Comparison of ENCODE assay signal across 8 mouse cellular contexts in genomic region chr4:88867366-88867925, GRCm38 (mm10). TPM values are rescaled to one million over a fixed set of nuclear protein-coding genes. Genes with fewer than 3 reads are reported as not detected.
DNase-seq lines count a peak whose midpoint lies in the region; ATAC-seq lines count a peak whose summit lies in the region.

No protein-coding gene starts in this region.

- H3K27me3 ChIP-seq in hindbrain, embryonic 13.5 days = peaks cover 33% of the 10 kb centered on the region

- peak overlapping the region; percentile 93 for H3K4me2 ChIP-seq in hindbrain, embryonic 13.5 days

- 1% methylated on average over 8 of the region's 8 CpGs for WGBS in hindbrain, embryonic 13.5 days

- H3K4me1 ChIP-seq in hindbrain, embryonic 13.5 days (replicated peaks) = peaks cover 17% of the 10 kb centered on the region

- DNase-seq in R1 (ENCODE audit: low read depth, low spot score) = peak; percentile 76
- peak; percentile 81 to 85 for DNase-seq in cerebellum, postnatal 14 days
- DNase-seq in frontal cortex, postnatal 14 days (ENCODE audit: low spot score in 2 of 2) = peak; percentile 40 to 74
- peak; percentile 64 to 80 for DNase-seq in layer of hippocampus, postnatal 25 days (ENCODE audit: extremely low spot score in 1 of 2, low spot score in 1 of 2)
- DNase-seq in lung, postnatal 36 days = peak; percentile 83
- DNase-seq in retina, embryonic 14.5 days (ENCODE audit: low spot score) = peak; percentile 90
- DNase-seq in thymus, postnatal 36 days = peak; percentile 82 to 85

- H3K9ac ChIP-seq in hindbrain, embryonic 13.5 days = 0 out of 2 replicates have a peak overlapping the region, but pooled peaks have one; percentile 68

- ATAC-seq in hindbrain, embryonic 13.5 days (ENCODE audit: low FRiP score) = peak; percentile 70

- peak overlapping the region; percentile 53 for H3K4me3 ChIP-seq in hindbrain, embryonic 13.5 days

- no peaks in the 10 kb centered on the region for H3K9me3 ChIP-seq in hindbrain, embryonic 13.5 days

- no peaks in the 10 kb centered on the region for H3K36me3 ChIP-seq in hindbrain, embryonic 13.5 days

- no peak overlapping the region for H3K27ac ChIP-seq in hindbrain, embryonic 13.5 days

RNA-seq across cellular contexts. Expression of gene Ifne, which starts 12.6 kb away (rescaled TPM):
- polyA plus RNA-seq in hindbrain, embryonic 13.5 days (2015; fragmentation: Nextera tagmentation; extraction: Ambion mirVana) = not detected in 2 replicates
- total RNA-seq in layer of hippocampus, postnatal 25 days (2021) = not detected

RNA-seq across cellular contexts. Expression of gene Ifna1, which starts 17.6 kb away (rescaled TPM):
- polyA plus RNA-seq in hindbrain, embryonic 13.5 days (2015; fragmentation: Nextera tagmentation; extraction: Ambion mirVana) = not detected in 2 replicates
- total RNA-seq in layer of hippocampus, postnatal 25 days (2021) = not detected

RNA-seq across cellular contexts. Expression of gene Ifna4, which starts 25.8 kb away (rescaled TPM):
- not detected in 2 replicates for polyA plus RNA-seq in hindbrain, embryonic 13.5 days (2015; fragmentation: Nextera tagmentation; extraction: Ambion mirVana)
- total RNA-seq in layer of hippocampus, postnatal 25 days (2021) = not detected

RNA-seq across cellular contexts. Expression of gene Ifna5, which starts 32.1 kb away (rescaled TPM):
- not detected in 2 replicates for polyA plus RNA-seq in hindbrain, embryonic 13.5 days (2015; fragmentation: Nextera tagmentation; extraction: Ambion mirVana)
- not detected for total RNA-seq in layer of hippocampus, postnatal 25 days (2021)

RNA-seq across cellular contexts. Expression of gene Ifna6, which starts 40.2 kb away (rescaled TPM):
- not detected in 2 replicates for polyA plus RNA-seq in hindbrain, embryonic 13.5 days (2015; fragmentation: Nextera tagmentation; extraction: Ambion mirVana)
- total RNA-seq in layer of hippocampus, postnatal 25 days (2021) = not detected
